Mouse (Mus musculus): ENCODE results near the gene Rnf39.
A peak's percentile ranks its signal among the peaks of the same experiment; 100 is the strongest.
"Not testable (repeated sequence)": the region's sequence is repeated elsewhere in the genome, so short reads cannot be mapped to it uniquely, and the experiment has no call there.

The Rnf39 gene

GRCm38 (mm10) chr17:36981845-36982244 is 39.1 kb downstream of the Rnf39 start:
- DNase-seq (ENCODE audit: low read depth, low spot score) = no peak

- no peak for DNase-seq (ENCODE audit: low read depth, low spot score)
These were observed 39.8 kb downstream of the Rnf39 start for GRCm38 (mm10) chr17:36982253-36983155.

GRCm38 (mm10) chr17:36988475-36988874 is 45.8 kb downstream of the Rnf39 start:
- no peak for DNase-seq (ENCODE audit: low read depth, low spot score)

- DNase-seq (ENCODE audit: low read depth, low spot score) = no peak
These were observed 46.7 kb downstream of the Rnf39 start, which contains the start of gene H2-M5 for GRCm38 (mm10) chr17:36989437-36989836. TSS of gene H2-M5 (minus strand) at chr17:36989537.

GRCm38 (mm10) chr17:36990630-36991029 is 47.9 kb downstream of the Rnf39 start:
- not testable (repeated sequence) for DNase-seq (ENCODE audit: low read depth, low spot score)

- no peak for DNase-seq (ENCODE audit: low read depth, low spot score)
These were observed 49.8 kb downstream of the Rnf39 start for GRCm38 (mm10) chr17:36992336-36993104.

- DNase-seq (ENCODE audit: low read depth, low spot score) = no peak
These were observed 51.1 kb downstream of the Rnf39 start for GRCm38 (mm10) chr17:36993770-36994325.

GRCm38 (mm10) chr17:36994528-36994927 is 51.8 kb downstream of the Rnf39 start:
- DNase-seq (ENCODE audit: low read depth, low spot score) = no peak

- no peak for DNase-seq (ENCODE audit: low read depth, low spot score)
These were observed 52.7 kb downstream of the Rnf39 start for GRCm38 (mm10) chr17:36995448-36995847.

- peak; percentile 69 for DNase-seq (ENCODE audit: low read depth, low spot score)
These were observed 54.5 kb downstream of the Rnf39 start for GRCm38 (mm10) chr17:36997033-36997735.

All from embryo, embryonic 11.5 days (tissue).